Mouse (Mus musculus): ENCODE measurements around the gene Mpv17l2.

Mpv17l2 gene

GRCm38 (mm10) chr8:70748246-70749096 lies 12.3 kb downstream of the Mpv17l2 start:
- DNase-seq = no peak

GRCm38 (mm10) chr8:70747211-70747890 lies 13.4 kb downstream of the Mpv17l2 start:
- DNase-seq = no peak

- no peak for DNase-seq
These were observed 14.1 kb downstream of the Mpv17l2 start for GRCm38 (mm10) chr8:70746676-70747075.

- DNase-seq = no peak
These were observed 15.0 kb downstream of the Mpv17l2 start for GRCm38 (mm10) chr8:70745691-70746220.

GRCm38 (mm10) chr8:70744806-70745205 lies 15.9 kb downstream of the Mpv17l2 start:
- no peak for DNase-seq

- DNase-seq = no peak
These were observed 16.8 kb downstream of the Mpv17l2 start for GRCm38 (mm10) chr8:70743656-70744590.

- no peak for DNase-seq
These were observed 17.6 kb downstream of the Mpv17l2 start for GRCm38 (mm10) chr8:70742981-70743655.

- no peak for DNase-seq
These were observed 18.6 kb downstream of the Mpv17l2 start for GRCm38 (mm10) chr8:70742176-70742575.

GRCm38 (mm10) chr8:70741661-70742060 lies 19.1 kb downstream of the Mpv17l2 start:
- no peak for DNase-seq

- DNase-seq = no peak
These were observed 22.5 kb downstream of the Mpv17l2 start for GRCm38 (mm10) chr8:70738211-70738610.

GRCm38 (mm10) chr8:70737705-70738104 lies 23.0 kb downstream of the Mpv17l2 start:
- DNase-seq = no peak

- DNase-seq = no peak
These were observed 29.8 kb downstream of the Mpv17l2 start for GRCm38 (mm10) chr8:70730956-70731355.

- DNase-seq = no peak
These were observed 30.8 kb downstream of the Mpv17l2 start for GRCm38 (mm10) chr8:70729808-70730475.

- DNase-seq = no peak
These were observed 34.0 kb downstream of the Mpv17l2 start for GRCm38 (mm10) chr8:70726721-70727120.

- DNase-seq = no peak
These were observed 34.8 kb downstream of the Mpv17l2 start for GRCm38 (mm10) chr8:70725792-70726447.

GRCm38 (mm10) chr8:70724216-70724615 lies 36.5 kb downstream of the Mpv17l2 start:
- no peak for DNase-seq

GRCm38 (mm10) chr8:70723486-70724210 lies 37.1 kb downstream of the Mpv17l2 start, which contains the start of gene Pde4c:
Gene Pde4c (plus strand): TSS chr8:70723720.
- no peak for DNase-seq

- no peak for DNase-seq
These were observed 39.1 kb downstream of the Mpv17l2 start for GRCm38 (mm10) chr8:70721601-70722000.

GRCm38 (mm10) chr8:70720739-70721138 lies 40.0 kb downstream of the Mpv17l2 start:
- peak; percentile 62 for DNase-seq

GRCm38 (mm10) chr8:70719796-70720270 lies 40.9 kb downstream of the Mpv17l2 start:
- no peak for DNase-seq

All from right cerebral cortex, postnatal 25 days (tissue).